Mouse (Mus musculus): Measurements from ENCODE around the gene Fggy. TPM values are rescaled to one million over a fixed set of nuclear protein-coding genes. Genes with fewer than 3 reads are reported as not detected.
A peak's percentile ranks its signal among the peaks of the same experiment; 100 is the strongest.

Fggy gene
- polyA plus RNA-seq, 1 experiment from 2014 or later, result 6.8 TPM

- no peaks in the 10 kb centered on the region for H3K9me3 ChIP-seq
- 81% methylated on average over 1 of the region's 1 CpGs for WGBS
- H3K4me1 ChIP-seq, result peaks cover 19% of the 10 kb centered on the region
- no peak for DNase-seq (ENCODE audit: extremely low spot score, low spot score)
- no peak overlapping the region for H3K4me3 ChIP-seq
- H3K27ac ChIP-seq, result no peak overlapping the region
- H3K36me3 ChIP-seq (replicated peaks), result no peaks in the 10 kb centered on the region
- H3K27me3 ChIP-seq (ENCODE audit: poor library complexity, severe bottlenecking), result no peaks in the 10 kb centered on the region
These were observed 114.7 kb downstream of the Fggy start for GRCm38 (mm10) chr4:95672039-95672438.

GRCm38 (mm10) chr4:95676390-95676789, 119.1 kb downstream of the Fggy start:
- Histone ChIP-seq H3K4me1 (0 out of 2 replicates have a peak, but pooled peaks cover 10% of the 10 kb centered on the region), H3K27me3 (ENCODE audit: poor library complexity, severe bottlenecking) (no peaks in the 10 kb centered on the region), H3K36me3 (replicated peaks) (no peaks in the 10 kb centered on the region), H3K9me3 (no peaks in the 10 kb centered on the region), H3K27ac (no peak overlapping the region), H3K4me3 (no peak overlapping the region)
- no peak for DNase-seq (ENCODE audit: extremely low spot score, low spot score)
- WGBS, result 75% methylated on average over 2 of the region's 2 CpGs

GRCm38 (mm10) chr4:95680756-95681449, 123.6 kb downstream of the Fggy start:
- Histone ChIP-seq H3K27me3 (ENCODE audit: poor library complexity, severe bottlenecking) (no peaks in the 10 kb centered on the region), H3K9me3 (no peaks in the 10 kb centered on the region), H3K27ac (no peak overlapping the region), H3K4me1 (peaks cover 42% of the 10 kb centered on the region), H3K4me3 (no peak overlapping the region), H3K36me3 (replicated peaks) (no peaks in the 10 kb centered on the region)
- no peak for DNase-seq (ENCODE audit: extremely low spot score, low spot score)
- 92% methylated on average over 5 of the region's 5 CpGs for WGBS

- DNase-seq (ENCODE audit: extremely low spot score, low spot score), result peak; percentile 71
- 6% methylated on average over 4 of the region's 4 CpGs for WGBS
These were observed 127.3 kb downstream of the Fggy start for GRCm38 (mm10) chr4:95684522-95685080.

GRCm38 (mm10) chr4:95686775-95687174, 129.5 kb downstream of the Fggy start:
- Histone ChIP-seq H3K36me3 (replicated peaks) (no peaks in the 10 kb centered on the region), H3K4me3 (no peak overlapping the region), H3K4me1 (peaks cover 35% of the 10 kb centered on the region), H3K27ac (no peak overlapping the region), H3K27me3 (ENCODE audit: poor library complexity, severe bottlenecking) (no peaks in the 10 kb centered on the region), H3K9me3 (no peaks in the 10 kb centered on the region)
- 87% methylated on average over 2 of the region's 2 CpGs for WGBS
- no peak for DNase-seq (ENCODE audit: extremely low spot score, low spot score)

More at GRCm38 (mm10) chr4:95684522-95685080, 127.3 kb downstream of the Fggy start:
- Histone ChIP-seq H3K4me1 (peaks cover 38% of the 10 kb centered on the region), H3K27me3 (ENCODE audit: poor library complexity, severe bottlenecking) (no peaks in the 10 kb centered on the region), H3K27ac (peak overlapping the region; percentile 86), H3K9me3 (no peaks in the 10 kb centered on the region), H3K36me3 (replicated peaks) (no peaks in the 10 kb centered on the region), H3K4me3 (peak overlapping the region; percentile 6; the same call in 1 of the 2 replicates)

- Histone ChIP-seq H3K4me3 (no peak overlapping the region), H3K27ac (no peak overlapping the region), H3K4me1 (peaks cover 35% of the 10 kb centered on the region), H3K36me3 (replicated peaks) (no peaks in the 10 kb centered on the region), H3K27me3 (ENCODE audit: poor library complexity, severe bottlenecking) (no peaks in the 10 kb centered on the region), H3K9me3 (no peaks in the 10 kb centered on the region)
- no peak for DNase-seq (ENCODE audit: extremely low spot score, low spot score)
- 90% methylated on average over 5 of the region's 5 CpGs for WGBS
These were observed 130.0 kb downstream of the Fggy start for GRCm38 (mm10) chr4:95687350-95687749.

- no peaks in the 10 kb centered on the region for H3K9me3 ChIP-seq
- H3K36me3 ChIP-seq (replicated peaks), result no peaks in the 10 kb centered on the region
- WGBS, result 89% methylated on average over 4 of the region's 4 CpGs
- peaks cover 31% of the 10 kb centered on the region for H3K4me1 ChIP-seq
- H3K4me3 ChIP-seq, result no peak overlapping the region
- no peak for DNase-seq (ENCODE audit: extremely low spot score, low spot score)
- H3K27me3 ChIP-seq (ENCODE audit: poor library complexity, severe bottlenecking), result no peaks in the 10 kb centered on the region
- no peak overlapping the region for H3K27ac ChIP-seq
These were observed 130.9 kb downstream of the Fggy start for GRCm38 (mm10) chr4:95688159-95688558.

GRCm38 (mm10) chr4:95700366-95700765, 143.1 kb downstream of the Fggy start:
- Histone ChIP-seq H3K27ac (no peak overlapping the region), H3K27me3 (ENCODE audit: poor library complexity, severe bottlenecking) (no peaks in the 10 kb centered on the region), H3K9me3 (no peaks in the 10 kb centered on the region), H3K36me3 (replicated peaks) (no peaks in the 10 kb centered on the region), H3K4me3 (no peak overlapping the region), H3K4me1 (peaks cover 6% of the 10 kb centered on the region; the same call in 1 of the 2 replicates)
- no peak for DNase-seq (ENCODE audit: extremely low spot score, low spot score)
- WGBS, result 38% methylated on average over 2 of the region's 2 CpGs

- H3K9me3 ChIP-seq, result no peaks in the 10 kb centered on the region
- WGBS, result 92% methylated on average over 5 of the region's 5 CpGs
- H3K27me3 ChIP-seq (ENCODE audit: poor library complexity, severe bottlenecking), result no peaks in the 10 kb centered on the region
- H3K4me1 ChIP-seq, result no peaks in the 10 kb centered on the region
- H3K4me3 ChIP-seq, result no peak overlapping the region
- no peaks in the 10 kb centered on the region for H3K36me3 ChIP-seq (replicated peaks)
- no peak for DNase-seq (ENCODE audit: extremely low spot score, low spot score)
- no peak overlapping the region for H3K27ac ChIP-seq
These were observed 150.9 kb downstream of the Fggy start for GRCm38 (mm10) chr4:95707941-95708897.

GRCm38 (mm10) chr4:95709750-95710149, 152.4 kb downstream of the Fggy start:
- no peak for DNase-seq (ENCODE audit: extremely low spot score, low spot score)
- no peaks in the 10 kb centered on the region for H3K9me3 ChIP-seq
- WGBS, result 69% methylated on average over 1 of the region's 1 CpGs

GRCm38 (mm10) chr4:95712802-95713201, 155.5 kb downstream of the Fggy start:
- Histone ChIP-seq H3K4me3 (no peak overlapping the region), H3K27ac (no peak overlapping the region), H3K36me3 (replicated peaks) (no peaks in the 10 kb centered on the region), H3K4me1 (no peaks in the 10 kb centered on the region), H3K9me3 (no peaks in the 10 kb centered on the region), H3K27me3 (ENCODE audit: poor library complexity, severe bottlenecking) (no peaks in the 10 kb centered on the region)
- WGBS, result 89% methylated on average over 1 of the region's 1 CpGs
- no peak for DNase-seq (ENCODE audit: extremely low spot score, low spot score)

More at GRCm38 (mm10) chr4:95709750-95710149, 152.4 kb downstream of the Fggy start:
- Histone ChIP-seq H3K4me1 (no peaks in the 10 kb centered on the region), H3K27ac (no peak overlapping the region), H3K27me3 (ENCODE audit: poor library complexity, severe bottlenecking) (no peaks in the 10 kb centered on the region), H3K36me3 (replicated peaks) (no peaks in the 10 kb centered on the region), H3K4me3 (no peak overlapping the region)

GRCm38 (mm10) chr4:95713271-95713670, 156.0 kb downstream of the Fggy start:
- Histone ChIP-seq H3K36me3 (replicated peaks) (no peaks in the 10 kb centered on the region), H3K27me3 (ENCODE audit: poor library complexity, severe bottlenecking) (no peaks in the 10 kb centered on the region)
- no peak for DNase-seq (ENCODE audit: extremely low spot score, low spot score)

More at GRCm38 (mm10) chr4:95713271-95713670, 156.0 kb downstream of the Fggy start:
- Histone ChIP-seq H3K4me3 (no peak overlapping the region), H3K4me1 (no peaks in the 10 kb centered on the region), H3K9me3 (no peaks in the 10 kb centered on the region), H3K27ac (no peak overlapping the region)
- WGBS, result 88% methylated on average over 3 of the region's 3 CpGs

Data from forebrain, embryonic 10.5 days (tissue).